Mouse (Mus musculus): ENCODE measurements around the gene Ntf3.

GRCm38 (mm10) chr6:126096085-126096484, 70.6 kb downstream of the Ntf3 start:
- TF ChIP-seq CTCF (IDR thresholded peaks at IDR 0.05; ENCODE audit: insufficient read depth, low read length) = no peak
- TF ChIP-seq POLR2A (IDR thresholded peaks at IDR 0.05; ENCODE audit: borderline replicate concordance, extremely low read depth, low read depth, low read length) = no peak

All from lung, adult 2 months (tissue).